In genomic region chr4:121031440-121031839, GRCm38 (mm10) we compare ENCODE assay signal across 11 mouse cellular contexts. TPM values are rescaled to one million over a fixed set of nuclear protein-coding genes. Genes with fewer than 3 reads are reported as not detected.
A peak's percentile ranks its signal among the peaks of the same experiment; 100 is the strongest.
DNase-seq lines count a peak whose midpoint lies in the region; ATAC-seq and TF ChIP-seq lines count a peak whose summit lies in the region.
"Had no signal": no experiment of that assay in that cellular context is flagged by ENCODE, and none has a peak within 500 bp of the region (broad histone marks: within the 10 kb centered on the region; RNA-seq: fewer than 3 reads in every experiment).

No protein-coding gene starts in this region.

- no peak overlapping the region for H3K27ac ChIP-seq in intestine, postnatal 0 days (ENCODE audit: low read depth, low read length)
- H3K27ac ChIP-seq in intestine, embryonic 16.5 days (ENCODE audit: low read length), result no peak overlapping the region
- no peak overlapping the region for H3K27ac ChIP-seq in spleen, adult 2 months (ENCODE audit: insufficient read depth, low read length)
- H3K27ac ChIP-seq: liver, embryonic 15.5 days had no signal

- 48% methylated on average over 4 of the region's 4 CpGs for WGBS in intestine, postnatal 0 days
- WGBS in intestine, embryonic 16.5 days, result 57% methylated on average over 4 of the region's 4 CpGs
- WGBS in spleen, adult 2 months, result 58% methylated on average over 4 of the region's 4 CpGs

- H3K9ac ChIP-seq in intestine, postnatal 0 days (ENCODE audit: low read depth, low read length), result no peak overlapping the region
- no peak overlapping the region for H3K9ac ChIP-seq in intestine, embryonic 16.5 days (ENCODE audit: low read depth, low read length)
- H3K9ac ChIP-seq: liver, embryonic 15.5 days had no signal

- TF ChIP-seq CTCF in intestine, postnatal 0 days (IDR thresholded peaks at IDR 0.05; ENCODE audit: low read depth), result peak; percentile 62
- peak; percentile 13; the same call in 1 of the 2 replicates for TF ChIP-seq CTCF in spleen, adult 2 months (IDR thresholded peaks at IDR 0.05; ENCODE audit: extremely low read depth, insufficient read depth, insufficient read length, insufficient replicate concordance)

- H3K4me2 ChIP-seq in intestine, postnatal 0 days (replicated peaks; ENCODE audit: low read depth), result no peak overlapping the region
- no peak overlapping the region for H3K4me2 ChIP-seq in intestine, embryonic 16.5 days (ENCODE audit: low read depth, low read length)
- H3K4me2 ChIP-seq: liver, embryonic 15.5 days had no signal

- DNase-seq in spleen, adult 2 months (ENCODE audit: low read depth in 1 of 2, low spot score in 2 of 2), result no peak
- DNase-seq in spleen, postnatal 36 days (ENCODE audit: low spot score in 2 of 2), result no peak
- DNase-seq in induced T-regulatory cell, adult 2 months (ENCODE audit: low read depth), result peak; percentile 41
- DNase-seq in adrenal gland, postnatal 10 days, result no peak
- no peak for DNase-seq in heart, postnatal 4 days
- DNase-seq: cerebellum, adult 18-20 months; kidney, postnatal 4 days had no signal

- H3K27me3 ChIP-seq in intestine, postnatal 0 days (replicated peaks; ENCODE audit: control insufficient read depth, insufficient read depth, low read length), result no peaks in the 10 kb centered on the region
- H3K27me3 ChIP-seq in intestine, embryonic 16.5 days (replicated peaks; ENCODE audit: control insufficient read depth, insufficient read depth, low read length), result no peaks in the 10 kb centered on the region
- H3K27me3 ChIP-seq in spleen, adult 2 months (ENCODE audit: control insufficient read depth, insufficient read depth, low read length), result no peaks in the 10 kb centered on the region
- H3K27me3 ChIP-seq: liver, embryonic 15.5 days had no signal

- no peak for TF ChIP-seq POLR2A in spleen, adult 2 months (IDR thresholded peaks at IDR 0.05; ENCODE audit: low read depth, low read length)

- no peaks in the 10 kb centered on the region for H3K9me3 ChIP-seq in intestine, postnatal 0 days (ENCODE audit: control insufficient read depth)
- H3K9me3 ChIP-seq in intestine, embryonic 16.5 days (ENCODE audit: control insufficient read depth, low read length), result no peaks in the 10 kb centered on the region
- H3K9me3 ChIP-seq: liver, embryonic 15.5 days had no signal

- ATAC-seq in intestine, postnatal 0 days, result no peak
- no peak for ATAC-seq in intestine, embryonic 16.5 days

- no peaks in the 10 kb centered on the region for H3K36me3 ChIP-seq in intestine, postnatal 0 days (ENCODE audit: control insufficient read depth, insufficient read depth)
- H3K36me3 ChIP-seq in intestine, embryonic 16.5 days (ENCODE audit: control insufficient read depth, insufficient read depth, low read length), result no peaks in the 10 kb centered on the region
- H3K36me3 ChIP-seq in spleen, adult 2 months (ENCODE audit: control insufficient read depth, insufficient read depth, low read length), result no peaks in the 10 kb centered on the region
- H3K36me3 ChIP-seq: liver, embryonic 15.5 days had no signal

- H3K4me1 ChIP-seq in intestine, postnatal 0 days (replicated peaks; ENCODE audit: control insufficient read depth, insufficient read depth, low read length), result no peaks in the 10 kb centered on the region
- H3K4me1 ChIP-seq in intestine, embryonic 16.5 days (ENCODE audit: control insufficient read depth, insufficient read depth, low read length), result no peaks in the 10 kb centered on the region
- H3K4me1 ChIP-seq in spleen, adult 2 months (ENCODE audit: control insufficient read depth, insufficient read depth, insufficient read length), result no peaks in the 10 kb centered on the region; the same call in 1 of the 2 replicates

- no peak overlapping the region for H3K4me3 ChIP-seq in intestine, postnatal 0 days (ENCODE audit: low read depth, low read length)
- H3K4me3 ChIP-seq in intestine, embryonic 16.5 days (ENCODE audit: low read length), result no peak overlapping the region
- H3K4me3 ChIP-seq in spleen, adult 2 months (ENCODE audit: extremely low read depth, insufficient read depth, insufficient read length), result no peak overlapping the region
- H3K4me3 ChIP-seq: liver, embryonic 15.5 days; megakaryocyte, embryonic 14.5 days had no signal

RNA-seq across cellular contexts. Expression of gene Col9a2, which starts 7.7 kb away (rescaled TPM):
- 3.9 TPM in 2 replicates for polyA plus RNA-seq in intestine, postnatal 0 days (2015; fragmentation: Nextera tagmentation; extraction: Ambion mirVana)
- 4.5 and 4.7 TPM in 2 replicates for polyA plus RNA-seq in intestine, embryonic 16.5 days (2015; fragmentation: Nextera tagmentation; extraction: Ambion mirVana)
- 0.02 and 0.06 TPM in 2 replicates for polyA plus RNA-seq in spleen, adult 2 months (2012; rRNA removed)
- total RNA-seq in adrenal gland, postnatal 10 days (2021), result 1 to 10 TPM; 1.3 to 2.3 TPM
- total RNA-seq in heart, postnatal 4 days (2021), result 1 to 10 TPM; 3.0 TPM

RNA-seq across cellular contexts. Expression of gene Smap2, which starts 14.4 kb away (rescaled TPM):
- 23.2 and 26.0 TPM in 2 replicates for polyA plus RNA-seq in intestine, postnatal 0 days (2015; fragmentation: Nextera tagmentation; extraction: Ambion mirVana)
- 12.2 and 14.2 TPM in 2 replicates for polyA plus RNA-seq in intestine, embryonic 16.5 days (2015; fragmentation: Nextera tagmentation; extraction: Ambion mirVana)
- 63.7 and 71.5 TPM in 2 replicates for polyA plus RNA-seq in spleen, adult 2 months (2012; rRNA removed)
- total RNA-seq in adrenal gland, postnatal 10 days (2021), result 10 to 100 TPM; 34.1 to 34.4 TPM
- total RNA-seq in heart, postnatal 4 days (2021), result 10 to 100 TPM; 29.2 to 31.0 TPM
